Mouse (Mus musculus) layer of hippocampus, postnatal 10 days (tissue): Measurements from ENCODE around the gene Mef2c. TPM values are rescaled to one million over a fixed set of nuclear protein-coding genes. Genes with fewer than 3 reads are reported as not detected.

Experiments
- DNase-seq, 2 experiments: peaks; one replicate each; pipeline ENCODE4 v3.0.0; 2021; ENCODE audit warnings: low spot score in 2 of 2
- total RNA-seq, 2 experiments: library from RNA; stranded (reverse); gene quantifications; 2 replicates each; pipeline ENCODE4 v1.2.3; 2021

Mef2c gene
- total RNA-seq, 2 experiments from 2014 or later: 121 to 125 TPM

DNA sequence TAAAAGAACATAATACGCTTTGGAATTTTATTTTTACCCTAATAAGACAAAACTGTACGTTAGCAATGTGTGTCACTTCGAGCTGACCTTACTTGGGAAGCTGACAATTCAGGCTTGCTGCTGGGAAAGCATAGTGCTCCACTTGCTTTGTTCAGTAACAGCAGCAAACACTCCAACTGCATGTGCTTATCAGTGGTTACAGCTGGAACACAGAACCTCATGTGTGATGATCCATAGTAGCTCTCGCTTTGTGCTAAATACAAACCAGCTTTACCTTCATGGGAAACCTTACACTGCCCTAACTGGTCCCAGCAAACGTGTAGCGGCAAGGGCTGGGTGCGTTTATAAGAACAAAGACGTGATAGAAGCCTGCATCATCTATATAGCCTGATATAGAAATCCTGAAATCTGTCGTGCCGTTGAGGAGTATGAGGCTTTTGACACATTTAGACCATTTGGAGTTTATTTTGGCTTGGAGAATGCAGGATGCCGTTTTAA is 65.0 kb downstream of the Mef2c start:
- no peak for DNase-seq

DNA sequence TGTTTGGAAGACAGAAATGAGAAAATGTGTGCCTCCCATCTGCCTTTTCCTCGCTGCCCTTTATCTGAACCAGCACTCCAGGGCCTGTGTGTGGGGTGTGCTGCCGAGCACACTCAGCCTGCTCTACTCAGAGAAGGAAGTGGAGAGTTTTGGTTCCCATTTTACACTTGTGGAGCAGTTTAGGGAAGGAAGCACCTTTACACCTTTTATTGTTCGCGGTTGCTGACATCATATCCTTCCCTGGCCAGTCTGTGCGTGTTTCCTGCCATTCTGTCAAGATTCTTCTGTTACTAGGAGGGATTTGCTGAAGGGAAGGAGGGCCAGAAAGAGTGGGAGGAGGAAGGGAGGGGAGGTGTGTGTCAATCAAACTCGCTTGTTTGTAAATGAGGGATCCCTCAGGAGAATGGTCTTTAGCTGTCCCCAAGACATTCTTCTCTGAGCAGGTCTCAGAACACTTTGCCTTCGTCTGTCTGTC is 68.2 kb downstream of the Mef2c start:
- peak in 1 of 2 experiments; percentile 13 for DNase-seq

DNA sequence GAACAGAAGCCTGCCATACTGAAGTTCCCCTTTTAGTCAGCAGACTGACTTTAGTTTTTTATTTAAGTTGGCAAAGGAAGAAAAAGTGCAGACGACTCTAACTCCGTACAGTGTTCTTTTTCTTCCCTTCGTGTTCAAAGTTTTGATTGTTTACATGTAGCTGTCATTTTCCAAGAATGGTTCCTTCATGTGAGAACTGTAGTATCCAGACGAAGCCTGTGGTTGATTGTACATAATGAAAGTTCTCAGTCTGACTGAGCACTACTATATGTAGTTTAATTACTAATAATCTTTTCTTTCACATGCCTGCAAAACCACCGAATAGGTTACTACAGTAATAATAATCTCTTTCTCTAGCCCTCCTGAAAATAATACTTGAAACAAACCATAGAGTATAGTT is 68.6 kb downstream of the Mef2c start:
- DNase-seq: no peak

DNA sequence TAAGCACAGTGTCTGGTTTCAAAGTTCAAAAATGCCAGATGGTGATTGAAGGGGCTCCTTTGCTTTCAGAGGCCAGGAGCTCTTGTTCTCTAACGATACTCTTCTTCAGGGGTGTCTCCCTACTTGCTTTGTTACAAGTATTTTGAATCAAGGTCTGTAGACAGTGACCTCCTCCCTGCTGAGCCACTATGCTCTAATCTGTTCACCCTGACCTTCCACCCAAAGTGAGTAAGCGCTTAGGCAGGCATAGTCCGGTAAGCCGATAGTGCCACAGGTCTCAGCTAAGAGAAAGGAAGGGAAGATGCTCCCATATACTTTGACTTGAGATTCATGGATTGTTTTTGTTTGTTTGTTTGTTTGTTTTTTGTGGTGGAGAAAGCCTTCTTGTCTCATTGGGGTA is 69.5 kb downstream of the Mef2c start:
- DNase-seq: no peak

DNA sequence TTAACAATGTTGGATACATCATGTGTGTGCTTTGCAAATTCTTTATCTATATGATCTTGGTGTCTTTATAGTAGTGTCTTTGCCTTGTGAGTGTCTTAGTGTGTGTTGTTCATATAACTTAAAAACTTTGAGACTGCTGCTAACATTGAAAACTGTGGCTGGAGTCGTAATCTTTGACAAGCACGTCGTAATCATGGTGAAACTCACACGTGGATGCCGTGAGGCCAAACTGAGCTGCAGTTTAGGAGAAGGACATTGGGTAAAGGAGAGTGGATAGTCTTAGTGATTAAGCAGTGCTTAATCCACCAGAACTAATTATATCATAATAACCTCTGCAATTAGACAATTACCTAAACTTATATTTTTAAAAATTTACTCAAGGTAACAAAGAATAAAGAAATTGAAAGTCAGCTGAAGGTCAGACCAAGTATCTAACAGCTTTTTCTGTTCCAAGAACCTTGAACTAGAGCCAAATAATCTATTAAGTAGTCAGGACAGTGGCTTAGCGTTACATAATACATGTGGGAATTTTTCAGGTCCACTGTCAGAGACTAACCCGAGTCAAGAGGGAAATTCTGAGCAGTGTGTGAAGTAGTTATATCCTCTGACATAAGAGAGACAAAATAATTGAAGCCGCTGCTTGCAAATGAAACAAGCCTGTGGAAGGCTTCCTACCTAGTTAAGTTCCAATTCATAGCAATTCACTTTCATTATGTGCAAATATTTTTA is 70.2 kb downstream of the Mef2c start:
- no peak for DNase-seq

DNA sequence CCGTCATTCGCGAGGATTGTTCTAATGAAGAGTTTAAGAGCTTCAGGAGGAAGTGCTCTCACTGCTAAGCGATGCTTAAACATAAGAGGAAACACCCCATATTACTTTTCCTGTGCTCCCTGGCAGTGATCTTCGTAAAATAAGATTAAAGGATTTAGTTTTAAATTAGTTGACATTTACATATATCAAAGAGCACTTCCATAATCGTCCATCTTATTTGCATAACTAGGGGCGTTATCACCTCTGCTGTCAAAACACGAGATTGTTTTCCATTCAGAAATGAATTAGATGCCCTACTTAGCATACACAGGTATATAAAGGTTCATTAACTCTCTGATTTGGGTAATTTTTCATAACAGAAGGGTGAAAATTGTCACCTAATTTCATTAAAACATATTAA is 71.0 kb downstream of the Mef2c start:
- DNase-seq: no peak

DNA sequence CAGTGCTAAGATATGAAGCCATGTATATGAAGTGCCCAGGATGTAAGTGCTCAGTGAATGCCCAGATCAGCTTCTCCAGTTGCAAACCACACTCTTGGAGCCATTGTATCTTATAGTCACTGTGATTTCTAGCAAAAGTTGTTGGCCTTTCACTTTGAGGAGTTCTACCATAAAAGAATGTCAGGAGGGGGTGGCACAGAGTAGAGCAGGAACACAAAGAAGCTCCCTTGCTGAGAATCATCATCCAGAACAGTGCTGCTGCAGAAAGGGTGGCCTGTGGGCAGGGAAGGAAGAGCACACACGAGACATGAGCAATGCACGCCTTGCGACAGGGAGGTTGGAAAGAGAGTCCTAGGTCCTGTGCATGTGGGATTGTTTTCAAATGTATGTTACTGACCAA is 75.6 kb downstream of the Mef2c start:
- no peak for DNase-seq

DNA sequence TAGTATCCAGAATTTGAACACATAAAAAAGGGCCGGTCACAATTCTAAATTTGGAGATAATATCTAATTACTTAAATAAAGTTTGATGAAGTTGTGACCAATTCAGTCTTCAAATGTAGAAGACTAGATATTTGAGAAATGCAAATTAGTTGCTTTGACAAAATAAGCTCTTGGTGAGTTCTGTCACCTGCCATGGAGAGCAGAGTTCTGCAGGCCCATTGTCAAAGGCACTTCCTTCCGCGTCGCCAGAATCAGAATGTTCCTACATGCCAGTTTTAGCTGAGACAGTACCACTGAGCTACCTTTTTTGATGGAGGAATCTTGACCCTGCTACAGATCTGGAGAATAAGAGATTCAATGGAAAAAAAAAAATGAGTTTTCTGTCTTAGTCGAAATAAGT is 77.0 kb downstream of the Mef2c start:
- DNase-seq: no peak

DNA sequence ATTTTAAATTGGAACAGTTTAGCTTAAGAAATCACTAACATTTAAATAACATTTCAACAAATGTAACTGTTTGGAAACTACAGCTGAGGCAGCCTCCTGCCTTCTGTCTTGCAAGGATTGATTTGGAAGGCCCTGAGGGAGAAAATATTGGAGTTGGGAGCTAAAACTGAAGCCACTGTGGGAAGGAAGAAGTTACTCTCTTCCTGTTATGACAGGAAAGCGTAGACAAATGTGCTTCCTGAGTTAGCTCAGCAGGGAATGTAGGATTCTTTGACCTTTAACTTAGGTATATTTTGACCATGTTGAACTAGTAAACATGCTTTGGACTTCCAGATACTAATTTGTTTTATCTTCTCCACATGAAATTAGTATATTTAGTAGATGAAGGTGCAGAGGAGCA is 78.7 kb downstream of the Mef2c start:
- DNase-seq: no peak

DNA sequence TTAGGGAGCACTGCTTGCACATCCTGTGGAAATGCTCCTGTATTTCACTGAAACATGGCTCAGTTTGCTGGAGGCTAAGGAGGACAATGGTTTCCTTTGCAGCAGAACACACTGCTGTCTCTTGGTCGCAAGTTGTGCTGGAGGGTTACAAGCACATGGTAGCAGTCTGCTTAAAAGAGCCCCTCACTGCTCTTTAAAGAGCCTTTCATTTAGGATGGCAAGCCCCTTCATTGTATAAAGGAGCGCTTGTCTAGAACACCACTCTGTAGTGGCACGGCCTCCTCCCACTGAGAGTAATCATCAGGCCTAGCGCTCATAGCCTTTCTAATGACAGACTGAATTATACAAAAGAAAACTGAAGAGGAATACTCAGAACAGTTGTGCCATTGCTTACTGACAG is 80.0 kb downstream of the Mef2c start:
- no peak for DNase-seq

DNA sequence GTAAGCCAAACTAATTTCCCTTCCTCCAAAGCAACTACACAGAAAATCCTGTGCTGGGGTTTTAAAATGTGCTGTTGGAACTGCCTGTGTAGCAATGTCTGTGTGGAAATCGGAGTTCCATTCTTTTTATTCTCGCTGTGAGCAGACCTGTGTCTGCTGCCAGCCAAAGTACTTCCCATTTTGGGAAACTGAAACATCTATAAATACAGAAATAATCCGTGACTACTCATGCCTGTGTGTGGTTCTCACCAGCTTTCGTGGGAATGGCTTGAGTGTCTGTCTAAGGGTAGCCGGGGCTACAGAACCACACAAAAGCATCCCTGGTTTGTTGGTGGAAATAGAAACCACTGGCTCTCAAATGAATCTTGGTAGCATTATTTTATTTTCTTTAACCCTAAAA is 81.5 kb downstream of the Mef2c start:
- DNase-seq: no peak

DNA sequence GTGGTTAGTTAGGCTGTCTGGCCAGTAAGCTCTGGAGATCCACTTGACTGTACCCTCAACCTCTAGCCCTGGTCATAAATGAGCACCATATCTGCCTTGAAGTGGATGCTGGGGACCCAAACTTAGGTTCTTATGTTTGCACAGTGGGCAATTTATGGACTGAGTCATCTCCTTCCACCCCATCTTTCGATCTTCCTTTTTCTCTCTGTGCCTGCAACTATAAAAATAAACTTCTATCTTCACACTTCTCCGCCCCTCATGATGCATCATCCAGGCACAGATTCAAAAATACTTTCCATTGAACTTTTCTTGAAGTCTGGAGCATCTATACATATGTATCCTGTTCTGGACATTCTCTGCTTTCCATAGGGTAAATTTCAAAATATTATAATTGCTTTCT is 84.4 kb downstream of the Mef2c start:
- DNase-seq: no peak

DNA sequence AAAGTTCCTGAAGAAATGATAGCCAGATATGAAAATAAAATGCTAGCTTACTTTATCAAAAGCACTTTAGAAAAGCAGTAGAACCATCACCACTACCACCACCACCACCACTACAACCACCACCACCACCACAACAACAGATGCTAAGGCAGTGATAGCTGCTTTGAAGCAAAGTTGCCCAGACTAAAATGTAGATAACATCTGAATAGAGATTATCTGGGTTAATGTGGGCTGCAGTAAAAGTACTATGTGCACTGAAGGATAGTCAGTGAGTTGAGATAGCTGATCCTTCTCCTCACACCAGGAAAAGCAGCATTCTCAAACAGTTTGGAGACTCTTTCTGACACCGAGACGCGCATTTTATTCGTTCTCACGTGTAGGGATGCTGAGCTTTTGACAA is 87.1 kb downstream of the Mef2c start:
- no peak for DNase-seq

DNA sequence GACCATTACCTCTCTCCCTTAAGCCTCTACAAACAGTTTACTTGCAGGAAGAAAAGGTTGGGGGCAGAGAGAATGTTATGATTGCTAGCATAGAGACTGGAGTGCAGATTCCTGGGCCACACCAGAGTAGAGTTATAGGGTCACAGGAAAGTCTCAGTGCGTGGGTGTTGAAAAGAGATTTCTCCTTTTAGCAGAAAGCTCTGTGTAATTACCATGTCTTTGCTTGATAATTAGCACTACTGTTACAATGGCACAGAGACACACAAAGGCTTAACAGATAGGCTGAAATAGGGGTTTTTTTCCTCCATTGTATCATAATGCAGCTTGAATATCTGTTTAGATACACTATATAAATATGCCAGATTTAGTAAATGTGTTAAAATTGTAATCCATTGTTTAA is 91.6 kb downstream of the Mef2c start:
- DNase-seq: no peak

DNA sequence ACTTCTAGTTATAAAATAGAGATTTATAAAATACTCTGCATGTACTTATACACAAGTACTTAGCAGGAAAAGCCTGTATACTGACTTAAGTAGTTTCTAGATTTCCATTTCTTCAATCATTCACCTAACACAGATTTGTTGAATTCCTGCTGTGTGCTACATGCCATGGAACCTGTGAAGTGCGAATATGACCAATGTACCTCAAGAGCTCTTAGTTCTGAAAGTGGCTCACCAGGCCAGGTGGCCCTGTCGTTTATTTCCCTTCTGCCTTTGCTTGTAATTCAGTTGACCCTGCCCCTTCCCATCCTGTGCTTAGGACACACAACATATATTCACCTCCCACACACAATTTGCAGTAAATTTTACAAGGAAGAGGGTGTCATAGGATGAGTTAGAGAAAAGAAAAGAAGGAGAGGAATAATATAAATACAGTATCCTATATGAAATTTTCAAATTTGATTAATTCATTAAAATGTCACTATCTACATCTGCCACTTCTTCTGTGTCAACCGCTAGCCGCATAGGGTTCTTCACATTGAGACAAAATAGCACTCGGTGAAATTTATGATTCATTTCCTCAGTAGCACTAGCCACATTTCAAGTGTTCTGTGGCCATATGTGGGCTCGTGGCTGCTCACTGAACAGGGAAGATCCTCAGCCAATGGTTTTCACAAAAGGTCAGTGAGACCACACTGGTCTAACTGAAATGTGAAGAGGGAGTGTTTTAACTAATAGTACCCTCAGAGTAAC is 93.3 kb downstream of the Mef2c start:
- no peak for DNase-seq

DNA sequence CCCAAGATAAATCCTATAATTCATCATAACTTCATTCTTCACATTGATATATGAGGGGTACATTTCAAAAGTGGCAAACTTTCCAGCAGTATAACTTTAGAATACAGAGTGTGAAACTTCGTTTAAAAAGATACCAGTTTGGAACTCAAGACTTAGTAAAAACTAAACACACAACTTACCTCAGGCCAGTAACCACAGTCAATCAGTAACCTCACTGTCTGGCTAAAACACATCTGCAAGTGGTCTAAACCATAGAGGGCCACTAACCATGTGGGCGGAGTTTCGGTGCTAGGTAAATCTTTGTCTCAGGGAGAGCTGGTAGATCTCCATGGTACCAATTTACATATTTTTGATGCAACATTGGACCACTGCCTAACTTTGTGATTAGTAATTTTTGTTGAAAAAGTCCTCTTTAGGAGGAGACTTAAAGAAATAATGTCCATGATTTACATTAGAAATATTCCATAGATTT is 93.9 kb downstream of the Mef2c start:
- no peak for DNase-seq

DNA sequence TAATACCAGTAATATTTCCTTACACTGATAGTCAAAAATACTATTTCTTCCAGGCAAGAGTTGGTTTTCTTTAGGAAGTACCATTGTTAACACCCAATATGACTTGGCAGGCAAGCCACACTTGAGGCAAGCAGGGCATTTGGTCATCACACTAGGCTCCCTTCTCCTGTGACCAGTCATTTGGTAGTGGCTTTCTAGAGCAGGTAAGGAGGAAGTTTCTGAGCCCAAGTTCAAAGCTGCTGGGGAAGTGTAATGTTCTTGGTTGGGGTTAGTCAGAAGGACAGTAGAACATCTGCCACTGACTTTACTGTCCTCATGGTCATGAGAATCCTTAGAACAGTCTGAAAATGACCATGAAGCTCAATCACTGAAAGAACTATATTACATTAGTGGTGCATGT is 96.5 kb downstream of the Mef2c start:
- no peak for DNase-seq

DNA sequence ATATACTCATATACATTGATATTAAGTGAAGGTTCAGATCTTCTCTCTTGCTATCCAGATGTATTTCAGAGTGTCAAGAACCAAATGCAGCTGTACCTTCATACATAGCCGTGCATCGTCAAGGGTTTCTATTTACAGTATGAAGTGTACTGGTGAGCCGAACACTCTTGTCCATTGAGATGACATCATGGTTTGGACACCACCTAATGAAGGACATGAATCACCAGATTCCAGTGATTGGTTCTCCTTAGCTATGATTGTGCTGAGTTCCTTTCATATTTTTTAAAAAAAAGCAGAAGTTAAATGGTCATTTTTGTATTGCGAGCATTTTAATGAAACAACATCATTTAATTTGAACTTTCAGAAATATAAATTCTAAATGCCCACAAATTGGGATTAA is 97.9 kb downstream of the Mef2c start:
- no peak for DNase-seq

DNA sequence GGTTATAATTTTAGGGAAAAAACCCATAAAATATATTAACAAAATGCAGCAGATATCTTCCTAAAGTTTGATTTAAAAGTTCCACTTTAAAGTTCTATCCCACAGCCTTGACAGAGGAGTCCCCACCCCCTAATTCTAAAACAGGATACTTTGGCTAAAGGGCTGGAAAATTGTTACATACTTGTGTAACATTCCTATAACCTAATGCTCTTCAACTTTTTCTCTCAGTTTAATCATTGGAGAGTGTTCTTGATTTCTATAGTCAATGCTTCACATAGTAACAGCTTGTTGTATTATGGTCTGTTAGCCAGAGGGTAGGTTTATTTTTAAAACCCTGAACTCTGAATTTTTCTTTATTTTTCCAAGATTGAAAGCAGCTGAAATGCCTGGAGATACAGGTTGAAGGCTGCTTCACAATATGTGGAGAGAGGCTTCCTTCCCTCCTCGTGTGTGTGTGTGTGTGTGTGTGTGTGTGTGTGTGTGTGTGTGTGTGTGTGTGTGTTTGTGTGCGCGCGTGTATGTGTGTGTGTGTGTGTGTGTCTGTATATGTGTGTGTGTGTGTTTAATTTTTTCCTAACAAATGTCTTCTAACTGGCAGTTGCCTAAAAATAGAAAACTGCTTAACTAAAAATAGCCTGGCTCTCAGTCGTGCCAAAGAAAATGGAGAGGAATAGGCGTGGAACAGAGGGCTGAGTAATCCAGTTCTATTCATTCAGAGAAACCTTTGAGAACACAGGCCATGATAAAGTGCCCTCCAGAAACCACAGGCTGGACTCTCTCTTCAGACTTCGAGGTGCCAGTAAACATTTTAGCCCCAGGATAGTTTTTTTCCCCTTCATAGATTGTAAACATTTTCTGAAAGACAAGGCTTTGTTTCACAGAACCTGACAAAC is 99.8 kb downstream of the Mef2c start:
- DNase-seq: no peak

DNA sequence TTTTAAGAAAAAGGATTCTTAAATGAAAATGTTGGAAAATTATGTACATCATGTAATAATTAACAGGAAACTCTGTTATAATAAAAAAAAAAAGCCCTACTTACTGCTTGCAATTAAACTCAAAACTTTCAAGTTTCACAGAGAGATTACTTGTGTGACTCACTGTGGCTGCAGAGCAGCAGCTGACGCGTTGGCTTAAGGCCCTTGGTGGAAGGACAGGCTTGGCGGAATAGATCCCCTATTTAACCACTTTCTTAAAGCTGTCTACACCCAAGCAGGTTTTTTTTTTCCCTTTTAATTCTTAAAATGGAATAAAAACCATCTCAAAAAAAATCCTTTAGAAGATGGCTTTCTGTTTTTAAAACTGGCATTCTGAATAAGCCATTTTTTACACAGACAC is 100.5 kb downstream of the Mef2c start:
- DNase-seq: no peak

DNA sequence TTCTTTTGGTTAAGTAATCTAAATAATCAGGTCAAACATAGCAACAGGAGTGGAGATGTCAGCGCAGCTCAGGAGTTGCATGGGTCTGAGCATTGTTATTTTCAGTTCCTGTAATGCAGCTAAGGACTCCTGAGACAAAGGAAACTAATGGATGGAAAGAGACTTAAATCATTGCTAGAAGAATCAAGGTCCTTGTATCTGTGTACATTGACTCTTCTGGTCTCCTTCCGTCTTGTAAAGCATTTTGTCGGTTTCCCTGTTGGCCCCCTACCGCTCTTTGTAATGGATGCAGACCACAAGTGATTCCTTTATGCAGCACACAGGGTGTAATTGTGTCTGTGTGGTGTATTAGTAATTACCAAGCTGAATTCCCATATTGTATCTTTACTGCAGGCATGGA is 101.0 kb downstream of the Mef2c start:
- DNase-seq: no peak
